In genomic region chr1:133178732-133179440, GRCm38 (mm10) we compare ENCODE assay signal across 10 mouse cellular contexts. TPM values are rescaled to one million over a fixed set of nuclear protein-coding genes. Genes with fewer than 3 reads are reported as not detected.
DNase-seq lines count a peak whose midpoint lies in the region; ATAC-seq lines count a peak whose summit lies in the region.
"Had no signal": no experiment of that assay in that cellular context is flagged by ENCODE, and none has a peak within 500 bp of the region (broad histone marks: within the 10 kb centered on the region; RNA-seq: fewer than 3 reads in every experiment).

No protein-coding gene starts in this region.

- H3K4me1 ChIP-seq in neural tube, embryonic 13.5 days (replicated peaks): peaks cover 42% of the 10 kb centered on the region
- H3K4me1 ChIP-seq in forebrain, embryonic 16.5 days (replicated peaks; ENCODE audit: control insufficient read depth, insufficient read depth, low read length): peaks cover 37% of the 10 kb centered on the region

- H3K4me2 ChIP-seq in neural tube, embryonic 13.5 days: no peak overlapping the region
- H3K4me2 ChIP-seq in forebrain, embryonic 16.5 days (ENCODE audit: low read length): no peak overlapping the region
- H3K4me2 ChIP-seq: embryonic facial prominence, embryonic 12.5 days had no signal

- H3K9ac ChIP-seq in neural tube, embryonic 13.5 days: 0 out of 2 replicates have a peak overlapping the region, but pooled peaks have one; percentile 8
- H3K9ac ChIP-seq in forebrain, embryonic 16.5 days (replicated peaks; ENCODE audit: low read depth, low read length): no peak overlapping the region
- H3K9ac ChIP-seq: embryonic facial prominence, embryonic 12.5 days had no signal

- WGBS in neural tube, embryonic 13.5 days: 78% methylated on average over 11 of the region's 11 CpGs
- WGBS in forebrain, embryonic 16.5 days: 59% methylated on average over 11 of the region's 11 CpGs

- H3K27me3 ChIP-seq in neural tube, embryonic 13.5 days: no peaks in the 10 kb centered on the region
- H3K27me3 ChIP-seq in forebrain, embryonic 16.5 days (replicated peaks; ENCODE audit: control insufficient read depth, insufficient read depth, low read length): no peaks in the 10 kb centered on the region

- no peak for ATAC-seq in neural tube, embryonic 13.5 days (ENCODE audit: low read depth)
- ATAC-seq in forebrain, embryonic 16.5 days: no peak
- no peak for ATAC-seq in CD4-positive, CD25-positive, alpha-beta regulatory T cell, adult 4 months

- intact Hi-C loops in left cerebral cortex, postnatal 4 days (cut with DNase I): loop anchor here (2.0 to 5.0 kb wide), 3 partner anchors 130 to 433 kb away; partner anchors contain the start of genes Golt1a, Ren1 and Snrpe

- DNase-seq in neural tube, embryonic 10.5 days (ENCODE audit: extremely low spot score, low spot score): no peak
- peak; percentile 93 for DNase-seq in left cerebral cortex, postnatal 4 days
- DNase-seq in retina, postnatal 1 day: no peak
- no peak for DNase-seq in embryo, embryonic 10 days (ENCODE audit: low spot score)
- no peak for DNase-seq in natural killer cell, adult 2 months (ENCODE audit: low spot score in 2 of 2)

- H3K9me3 ChIP-seq in neural tube, embryonic 13.5 days: no peaks in the 10 kb centered on the region
- no peaks in the 10 kb centered on the region for H3K9me3 ChIP-seq in forebrain, embryonic 16.5 days (ENCODE audit: control insufficient read depth, low read length)
- H3K9me3 ChIP-seq: embryonic facial prominence, embryonic 12.5 days; G1E had no signal

- H3K36me3 ChIP-seq in neural tube, embryonic 13.5 days: no peaks in the 10 kb centered on the region
- H3K36me3 ChIP-seq in forebrain, embryonic 16.5 days (ENCODE audit: control insufficient read depth, insufficient read depth): no peaks in the 10 kb centered on the region
- H3K36me3 ChIP-seq: embryonic facial prominence, embryonic 12.5 days; G1E had no signal

- H3K27ac ChIP-seq in neural tube, embryonic 13.5 days (replicated peaks): peak overlapping the region; percentile 47
- H3K27ac ChIP-seq in forebrain, embryonic 16.5 days (ENCODE audit: low read length): peak overlapping the region; percentile 30; the same call in 1 of the 2 replicates
- H3K27ac ChIP-seq: embryonic facial prominence, embryonic 12.5 days had no signal

- no peak overlapping the region for H3K4me3 ChIP-seq in neural tube, embryonic 13.5 days
- no peak overlapping the region for H3K4me3 ChIP-seq in forebrain, embryonic 16.5 days (replicated peaks; ENCODE audit: low read length)
- H3K4me3 ChIP-seq: embryonic facial prominence, embryonic 12.5 days had no signal

RNA-seq across cellular contexts. Expression of gene Plekha6, which starts 14.9 kb away (rescaled TPM):
- polyA plus RNA-seq in neural tube, embryonic 13.5 days (2015; fragmentation: Nextera tagmentation; extraction: Ambion mirVana): 25.8 and 27.4 TPM in 2 replicates
- 10.7 and 11.7 TPM in 2 replicates for polyA plus RNA-seq in forebrain, embryonic 16.5 days (2015; fragmentation: Nextera tagmentation; extraction: Ambion mirVana)
- 10 to 100 TPM; 61.7 to 63.2 TPM for total RNA-seq in left cerebral cortex, postnatal 4 days (2021)
- polyA plus RNA-seq in CD4-positive, CD25-positive, alpha-beta regulatory T cell, adult 4 months (2017; shearing (Covaris generic)): not detected

RNA-seq across cellular contexts. Expression of gene Ppp1r15b, which starts 47.9 kb away (rescaled TPM):
- polyA plus RNA-seq in neural tube, embryonic 13.5 days (2015; fragmentation: Nextera tagmentation; extraction: Ambion mirVana): 27.8 and 30.8 TPM in 2 replicates
- 36.3 and 40.3 TPM in 2 replicates for polyA plus RNA-seq in forebrain, embryonic 16.5 days (2015; fragmentation: Nextera tagmentation; extraction: Ambion mirVana)
- total RNA-seq in left cerebral cortex, postnatal 4 days (2021): 10 to 100 TPM; 44.0 to 45.4 TPM
- polyA plus RNA-seq in CD4-positive, CD25-positive, alpha-beta regulatory T cell, adult 4 months (2017; shearing (Covaris generic)): 10 to 100 TPM; 20.6 to 21.8 TPM

Comparison
In these comparisons a context has a peak if more than half of its experiments do, and no peak if none do; other contexts are left out.
1. RNA of gene Plekha6, which starts 14.9 kb away (polyA plus RNA-seq): 25.8 to 27.4 TPM in neural tube, embryonic 13.5 days and 10.7 to 11.7 TPM in forebrain, embryonic 16.5 days; not detected in CD4-positive, CD25-positive, alpha-beta regulatory T cell, adult 4 months; every median in the first group is over 10 times any median in the second.